Mouse (Mus musculus): ENCODE data around the gene Ptchd3.

Ptchd3 gene

GRCm38 (mm10) chr11:121829947-121830346 lies at the start of gene Ptchd3:
Ptchd3 (plus strand) TSS chr11:121830247.
- DNase-seq: no peak

- DNase-seq: no peak
Measured at GRCm38 (mm10) chr11:121781831-121782230, 48.2 kb upstream of the Ptchd3 start.

GRCm38 (mm10) chr11:121787456-121787855 lies 42.6 kb upstream of the Ptchd3 start:
- no peak for DNase-seq

GRCm38 (mm10) chr11:121789566-121789965 lies 40.5 kb upstream of the Ptchd3 start:
- DNase-seq: no peak

- no peak for DNase-seq
Measured at GRCm38 (mm10) chr11:121790671-121791094, 39.4 kb upstream of the Ptchd3 start.

GRCm38 (mm10) chr11:121791446-121791845 lies 38.6 kb upstream of the Ptchd3 start:
- no peak for DNase-seq

GRCm38 (mm10) chr11:121791991-121792390 lies 38.1 kb upstream of the Ptchd3 start:
- no peak for DNase-seq

GRCm38 (mm10) chr11:121793530-121793929 lies 36.5 kb upstream of the Ptchd3 start:
- DNase-seq: no peak

GRCm38 (mm10) chr11:121794186-121794585 lies 35.9 kb upstream of the Ptchd3 start:
- DNase-seq: no peak

- no peak for DNase-seq
Measured at GRCm38 (mm10) chr11:121794591-121795199, 35.4 kb upstream of the Ptchd3 start.

GRCm38 (mm10) chr11:121795978-121796377 lies 34.1 kb upstream of the Ptchd3 start:
- no peak for DNase-seq

GRCm38 (mm10) chr11:121798591-121798990 lies 31.5 kb upstream of the Ptchd3 start:
- no peak for DNase-seq

- no peak for DNase-seq
Measured at GRCm38 (mm10) chr11:121799746-121800299, 30.2 kb upstream of the Ptchd3 start.

- DNase-seq: no peak
Measured at GRCm38 (mm10) chr11:121802743-121803142, 27.3 kb upstream of the Ptchd3 start.

- no peak for DNase-seq
Measured at GRCm38 (mm10) chr11:121804258-121805027, 25.6 kb upstream of the Ptchd3 start.

- peak; percentile 74 to 82 for DNase-seq
Measured at GRCm38 (mm10) chr11:121808204-121808852, 21.7 kb upstream of the Ptchd3 start.

- no peak for DNase-seq
Measured at GRCm38 (mm10) chr11:121808866-121809265, 21.2 kb upstream of the Ptchd3 start.

- DNase-seq: no peak
Measured at GRCm38 (mm10) chr11:121845923-121846322, 15.9 kb downstream of the Ptchd3 start.

GRCm38 (mm10) chr11:121847790-121848299 lies 17.8 kb downstream of the Ptchd3 start:
- DNase-seq: peak; percentile 72 to 79

Data from thymus, postnatal 36 days (tissue).